Mouse (Mus musculus): ENCODE measurements around the gene 1700042G07Rik.

Gene 1700042G07Rik

DNA sequence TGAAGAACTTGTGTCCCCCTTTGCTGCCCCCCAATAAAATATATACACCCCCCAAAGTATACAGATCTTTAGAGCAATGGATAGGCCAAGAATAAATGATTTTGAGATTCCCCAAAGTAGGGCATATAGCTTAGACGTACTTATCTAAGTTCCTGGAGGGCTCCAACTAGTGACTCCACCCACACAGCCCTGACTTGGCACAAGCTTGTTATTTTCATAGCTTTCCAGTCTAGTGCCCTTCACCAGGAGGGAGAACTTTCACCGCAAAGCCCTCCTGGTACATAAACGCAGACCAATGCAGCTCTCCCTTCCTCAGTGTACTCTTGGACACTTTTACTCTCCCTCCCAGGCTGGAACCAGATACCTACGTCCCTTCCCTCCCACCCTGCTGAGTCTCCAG, 11.0 kb upstream of the 1700042G07Rik start:
- no peak for DNase-seq (ENCODE audit: low spot score in 2 of 2)

DNA sequence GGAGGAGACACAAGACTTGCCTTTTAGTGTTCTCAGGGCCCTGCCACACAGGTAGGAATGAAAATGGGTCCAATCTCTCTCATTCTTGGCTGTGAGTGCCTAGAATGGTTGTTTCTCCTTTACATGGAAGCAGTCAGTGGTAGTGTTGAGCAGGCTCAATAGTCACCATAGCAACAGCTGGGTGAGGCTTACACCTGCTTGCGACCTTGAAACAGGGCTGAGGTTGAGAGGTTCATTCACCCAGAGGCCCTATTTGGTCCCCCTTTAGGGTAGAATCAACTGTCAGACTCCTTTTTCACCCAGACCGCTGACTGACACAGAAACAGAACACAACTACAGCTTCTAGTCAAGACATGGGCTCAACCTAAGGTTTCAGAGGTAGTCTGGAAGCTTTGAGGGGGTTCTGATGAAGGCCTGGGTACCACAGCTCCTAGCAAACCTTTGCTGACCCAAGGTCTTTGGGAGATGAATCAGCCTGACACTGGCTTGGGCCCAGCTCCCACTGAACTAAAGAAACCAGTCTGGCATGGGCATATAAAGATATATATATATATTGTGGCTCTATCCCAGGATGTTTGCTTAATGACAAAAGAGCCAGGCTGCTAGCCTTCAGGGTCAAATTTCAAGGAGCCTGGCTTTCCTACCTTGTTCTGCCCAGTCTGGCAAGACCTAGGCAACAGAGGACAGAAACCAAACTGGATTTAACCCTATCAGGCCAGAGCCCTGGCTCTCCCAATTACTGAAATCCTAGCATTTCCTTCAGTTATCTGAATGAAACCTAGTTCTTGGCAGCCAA, 8.2 kb upstream of the 1700042G07Rik start:
- DNase-seq (ENCODE audit: low spot score in 2 of 2) = no peak

DNA sequence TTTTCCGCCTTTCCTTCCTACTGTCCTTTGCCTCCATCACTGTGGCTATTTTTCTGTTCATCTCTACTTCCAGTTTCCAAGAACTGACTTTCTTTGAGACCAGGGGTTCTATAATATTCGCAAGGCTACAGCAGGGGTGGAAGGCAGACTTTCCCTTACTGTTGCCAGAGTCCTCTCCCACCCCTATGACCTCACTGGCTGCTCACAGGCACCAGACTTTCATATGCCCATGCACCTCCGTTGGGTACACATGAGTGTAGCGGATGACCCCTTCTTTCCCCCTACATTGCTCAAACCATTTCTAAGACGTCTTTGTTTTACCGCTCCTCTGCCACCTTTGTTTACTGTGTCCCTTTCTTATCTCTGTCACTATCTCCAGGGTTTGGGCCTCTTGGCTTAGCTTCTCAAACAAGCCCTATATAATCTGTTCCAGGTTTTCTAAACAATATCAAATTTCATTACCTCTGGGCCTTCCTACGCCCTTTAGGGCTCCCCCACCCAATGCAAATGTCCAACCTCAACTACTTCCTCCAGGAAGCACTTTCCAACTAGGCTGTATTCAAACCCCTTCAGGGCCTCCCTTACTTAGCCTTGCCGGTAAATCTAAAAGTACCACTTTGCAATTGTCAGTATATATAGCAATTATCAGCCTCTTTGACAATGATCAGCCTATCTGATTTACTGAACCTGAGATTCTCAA, 7.3 kb upstream of the 1700042G07Rik start:
- no peak for DNase-seq (ENCODE audit: low spot score in 2 of 2)

DNA sequence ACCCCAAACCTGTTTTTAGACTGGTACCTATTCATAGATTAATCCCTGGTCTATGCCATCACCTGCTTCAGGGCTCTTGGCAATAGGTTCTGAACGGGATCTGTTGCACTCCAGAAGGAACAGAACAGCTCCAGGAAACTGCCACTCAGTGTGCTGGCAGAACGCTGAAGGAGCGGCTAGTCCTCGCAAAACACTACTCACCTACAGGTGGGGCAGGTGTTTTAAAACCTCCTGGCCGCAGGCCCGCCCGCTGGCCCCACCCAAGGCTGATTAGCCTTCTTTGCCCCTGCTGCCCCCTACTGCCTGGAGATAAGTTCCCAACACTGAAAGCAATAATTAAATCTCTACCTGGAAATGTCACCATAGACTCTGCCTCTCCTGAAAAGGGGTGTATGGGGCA, 5.8 kb upstream of the 1700042G07Rik start, which contains the start of gene Tspan1:
Gene Tspan1, minus strand, starts transcription at position 198 of the 400 bp plus-strand sequence.
- no peak for DNase-seq (ENCODE audit: low spot score in 2 of 2)

DNA sequence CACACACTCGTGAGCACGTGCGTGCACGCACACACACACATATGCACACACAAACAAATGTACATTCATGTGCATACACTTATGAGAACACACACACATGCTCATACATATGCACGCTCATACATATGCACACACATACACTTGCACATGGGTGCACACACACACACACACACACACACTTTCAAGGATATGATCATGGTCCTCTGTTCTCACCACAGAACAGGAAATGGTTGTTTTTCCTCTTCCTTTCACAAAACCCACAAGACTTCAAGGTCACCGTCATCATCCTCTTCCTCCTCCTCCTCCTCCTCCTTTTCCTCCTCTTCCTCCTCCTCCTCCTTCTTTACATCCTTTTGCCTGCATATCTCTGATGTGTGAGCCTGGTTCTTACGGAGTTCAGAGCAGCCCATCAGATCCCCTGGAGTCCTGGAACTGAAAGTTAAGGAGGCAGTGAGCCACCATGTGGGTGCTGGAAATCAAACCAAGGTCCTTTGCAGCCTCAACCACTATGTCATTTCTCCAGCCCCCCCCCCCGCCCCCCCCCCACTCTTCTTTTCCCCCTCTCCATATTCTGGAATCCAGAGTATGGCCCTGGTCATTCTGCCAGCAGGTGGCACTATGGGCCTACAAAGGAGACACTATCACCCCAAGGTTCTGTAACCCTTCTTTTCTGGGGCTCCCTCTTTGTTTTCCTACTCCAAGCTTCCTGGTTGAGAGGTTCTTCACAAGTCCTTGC, 4.4 kb upstream of the 1700042G07Rik start:
- peak in 1 of 2 experiments; percentile 68 for DNase-seq (ENCODE audit: low spot score in 2 of 2)

DNA sequence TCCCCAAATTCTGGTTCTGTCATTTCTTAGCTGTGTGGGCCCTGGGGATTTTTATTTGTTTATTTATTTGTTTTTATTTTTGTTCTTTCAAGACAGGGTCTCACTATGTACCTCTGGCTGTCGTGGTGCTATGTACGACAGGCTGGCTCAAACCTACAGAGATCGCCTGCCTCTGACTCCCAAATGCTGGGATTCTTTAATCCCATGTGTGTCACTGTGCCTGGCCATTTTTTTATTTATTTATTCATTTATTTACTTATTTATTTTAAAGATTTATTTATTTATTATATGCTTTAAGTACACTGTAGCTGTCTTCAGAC, 3.9 kb upstream of the 1700042G07Rik start:
- no peak for DNase-seq (ENCODE audit: low spot score in 2 of 2)

DNA sequence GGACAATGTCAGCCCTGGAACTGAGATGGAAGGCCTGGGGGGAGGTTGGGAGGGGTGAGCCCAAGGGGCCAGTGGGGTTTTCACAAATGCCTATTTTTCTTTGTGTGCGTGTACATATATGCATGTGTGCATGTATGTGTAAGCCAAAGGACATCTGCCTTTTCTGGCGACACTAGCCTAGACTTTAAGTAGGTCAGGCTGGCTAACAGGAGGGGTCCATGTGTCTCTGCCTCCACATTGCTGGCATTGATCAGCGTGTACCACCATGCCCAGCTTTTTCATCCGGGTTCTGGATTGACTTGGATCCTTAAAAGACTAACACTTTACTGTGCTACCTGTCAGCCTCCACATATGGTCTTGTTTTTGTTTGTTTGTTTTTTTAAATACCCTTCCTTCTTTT, 580 bp downstream of the 1700042G07Rik start:
- no peak for DNase-seq (ENCODE audit: low spot score in 2 of 2)

DNA sequence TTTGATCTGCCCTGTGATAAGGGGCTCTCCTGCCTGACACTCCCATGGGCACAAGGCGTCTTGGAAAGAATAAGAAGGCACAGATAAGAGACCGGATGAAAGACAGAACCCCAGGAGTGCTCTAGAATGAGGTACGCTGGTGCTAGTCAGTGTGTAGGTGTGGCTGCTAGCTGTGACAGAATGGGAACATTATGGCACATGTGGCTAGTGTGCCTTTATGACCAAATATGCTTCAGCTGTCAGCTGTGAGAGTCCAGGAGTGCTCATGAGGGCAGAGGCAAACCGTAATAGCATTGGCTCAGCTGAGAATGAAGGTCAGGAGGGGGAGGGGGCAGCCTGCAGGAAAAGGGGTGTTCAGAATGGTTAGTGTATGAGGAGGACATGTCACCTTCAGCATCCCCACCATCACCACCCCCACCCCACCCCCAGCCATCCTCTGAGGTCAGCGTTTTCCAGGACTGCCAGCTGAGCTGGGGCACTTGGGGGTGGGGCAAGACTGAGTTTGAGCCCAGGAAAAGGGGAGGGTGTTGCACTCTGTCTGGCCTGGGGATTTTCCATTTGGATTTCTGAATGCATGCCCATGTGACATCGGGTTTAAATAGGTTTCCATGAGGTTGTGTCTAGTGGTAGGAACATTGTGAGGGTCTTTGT, 1.4 kb downstream of the 1700042G07Rik start:
- DNase-seq (ENCODE audit: low spot score in 2 of 2) = no peak

DNA sequence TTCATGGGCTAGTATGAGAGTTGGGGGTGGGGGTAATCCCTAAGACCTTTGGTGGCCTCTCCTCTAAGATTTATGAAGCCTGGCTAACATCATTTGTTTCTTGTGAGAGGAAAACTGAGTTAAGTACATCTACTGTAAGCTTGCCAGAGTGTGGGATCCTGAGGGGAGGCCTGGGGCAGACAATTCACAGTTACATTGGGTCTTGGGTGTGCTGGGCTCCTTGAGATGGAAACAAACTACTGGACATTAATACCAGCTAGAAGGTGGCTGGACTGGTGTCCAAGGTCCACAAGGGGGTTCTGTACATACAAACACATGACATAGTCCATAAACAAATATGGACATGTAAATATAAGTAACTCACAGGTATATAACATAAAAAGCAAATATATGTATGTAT, 2.0 kb downstream of the 1700042G07Rik start:
- DNase-seq (ENCODE audit: low spot score in 2 of 2) = no peak

DNA sequence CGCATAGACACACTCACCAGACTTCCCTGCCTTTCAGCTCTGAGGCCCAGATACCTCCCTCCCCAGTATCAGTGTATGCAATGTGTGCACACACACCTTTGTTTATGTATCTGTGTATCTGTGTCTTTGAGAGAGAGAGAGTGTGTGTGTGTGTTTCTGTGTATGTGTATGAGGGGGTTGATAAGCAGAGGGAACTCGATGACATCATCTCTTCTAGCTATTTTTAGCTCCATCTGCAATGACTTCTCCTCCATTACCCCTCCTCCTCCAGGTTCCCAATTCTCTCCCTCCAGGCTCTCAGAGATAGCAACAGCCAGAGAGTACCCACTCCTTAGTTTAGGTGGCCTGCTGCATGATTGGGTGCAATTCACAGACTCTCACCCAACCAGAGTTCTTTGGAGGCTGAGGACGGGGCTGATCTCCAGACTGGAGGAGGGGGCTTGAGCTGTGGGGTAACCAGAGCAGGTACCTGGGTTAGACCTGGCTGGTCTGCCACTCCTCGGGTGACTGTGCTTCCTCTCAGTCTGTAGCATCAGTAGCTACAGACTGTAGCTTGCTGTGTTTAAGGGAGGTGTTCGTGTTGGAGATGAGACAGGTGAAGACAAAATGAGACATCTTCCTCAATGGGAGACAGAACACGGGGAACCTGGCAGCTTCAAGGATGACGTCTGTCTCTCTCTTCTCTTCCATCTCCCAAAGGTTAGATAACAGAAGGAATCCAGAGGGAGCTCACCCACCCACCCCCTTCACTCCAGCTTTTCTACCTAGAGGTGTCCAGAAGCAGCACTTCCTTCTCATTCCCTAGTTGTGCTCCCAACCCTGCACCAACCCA, 2.8 kb downstream of the 1700042G07Rik start:
- peak in 1 of 2 experiments; percentile 66 for DNase-seq (ENCODE audit: low spot score in 2 of 2)

DNA sequence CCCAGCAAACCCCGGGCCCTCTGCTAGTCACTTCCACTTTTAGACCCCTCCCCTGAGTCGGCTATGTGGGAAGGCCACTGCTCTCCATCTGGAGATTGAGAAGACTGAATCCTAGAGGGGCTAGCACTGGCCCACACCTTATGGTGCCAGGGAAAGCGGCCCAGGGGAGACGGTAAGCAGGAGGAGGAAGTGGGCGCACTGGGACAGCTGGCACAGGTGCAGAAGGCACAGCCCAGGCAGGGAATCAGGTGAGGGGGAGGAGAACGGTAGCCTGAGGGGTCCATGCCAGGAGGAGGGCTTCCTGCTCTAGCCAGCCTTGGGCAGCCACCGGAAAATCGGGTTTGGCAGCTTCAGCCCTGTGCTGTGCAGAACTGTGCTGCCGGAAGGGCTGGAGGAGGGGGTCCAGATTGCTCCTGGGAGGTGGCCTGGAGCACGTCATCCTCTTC, 3.4 kb downstream of the 1700042G07Rik start:
- DNase-seq (ENCODE audit: low spot score in 2 of 2) = peak; percentile 48 to 70

DNA sequence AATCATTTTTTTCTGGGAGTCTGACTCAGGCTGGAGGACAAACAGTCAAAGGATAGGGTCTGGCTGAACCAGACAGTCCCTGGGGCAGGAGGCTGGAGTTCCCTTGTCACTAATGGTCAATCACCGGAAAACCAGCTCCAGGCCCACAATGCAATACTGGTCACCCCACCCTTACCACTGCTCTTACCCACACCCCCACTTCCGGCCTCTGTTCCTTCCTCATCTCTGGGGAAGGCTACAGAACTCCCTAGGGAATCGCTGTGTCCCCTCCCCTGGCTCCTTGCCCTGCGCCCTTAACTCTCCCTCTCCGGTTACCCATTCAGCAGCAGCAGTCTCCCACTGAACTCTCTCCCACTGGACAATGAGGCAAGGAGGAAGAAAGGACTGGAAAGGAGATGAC, 4.0 kb downstream of the 1700042G07Rik start:
- DNase-seq (ENCODE audit: low spot score in 2 of 2) = no peak

DNA sequence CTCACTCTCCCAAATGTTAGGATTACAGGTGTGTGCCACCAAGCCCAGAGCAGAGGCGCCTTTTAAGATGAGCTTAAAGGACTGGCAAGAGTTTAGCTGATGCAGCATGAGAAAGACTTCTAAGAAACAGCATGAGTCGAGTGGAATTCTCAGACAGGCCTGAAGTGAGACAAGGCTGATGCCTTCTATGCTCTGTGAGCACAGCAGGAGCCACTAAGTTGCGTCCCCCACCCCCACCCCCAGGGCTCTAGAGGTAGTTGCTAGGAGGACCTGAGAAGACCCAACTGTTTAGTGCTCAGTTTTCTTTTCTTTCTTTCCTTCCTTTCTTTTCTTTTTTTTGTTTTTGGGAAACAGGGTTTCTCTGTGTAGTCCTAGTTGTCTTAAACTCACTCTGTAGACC, 8.9 kb downstream of the 1700042G07Rik start:
- no peak for DNase-seq (ENCODE audit: low spot score in 2 of 2)

DNA sequence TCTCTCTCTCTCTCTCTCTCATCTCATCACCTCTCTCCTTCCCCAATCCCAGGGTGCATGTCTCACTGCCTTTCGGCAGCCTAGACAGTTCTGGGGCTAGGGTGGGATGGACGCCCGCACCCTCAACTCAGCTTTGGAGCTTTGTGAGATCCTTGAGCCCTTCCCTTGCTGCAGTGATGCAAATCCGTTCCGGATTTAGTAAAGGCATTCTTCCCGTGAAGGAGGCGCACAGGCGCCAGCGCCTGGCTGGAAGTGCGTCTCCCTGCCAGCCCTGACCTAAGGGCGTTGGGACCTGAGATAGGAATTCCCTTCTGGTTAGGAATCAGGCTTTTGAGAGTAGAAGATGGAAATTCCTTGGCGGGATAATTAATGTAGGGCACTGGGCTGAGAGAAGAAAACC, 9.6 kb downstream of the 1700042G07Rik start:
- DNase-seq (ENCODE audit: low spot score in 2 of 2) = no peak

DNA sequence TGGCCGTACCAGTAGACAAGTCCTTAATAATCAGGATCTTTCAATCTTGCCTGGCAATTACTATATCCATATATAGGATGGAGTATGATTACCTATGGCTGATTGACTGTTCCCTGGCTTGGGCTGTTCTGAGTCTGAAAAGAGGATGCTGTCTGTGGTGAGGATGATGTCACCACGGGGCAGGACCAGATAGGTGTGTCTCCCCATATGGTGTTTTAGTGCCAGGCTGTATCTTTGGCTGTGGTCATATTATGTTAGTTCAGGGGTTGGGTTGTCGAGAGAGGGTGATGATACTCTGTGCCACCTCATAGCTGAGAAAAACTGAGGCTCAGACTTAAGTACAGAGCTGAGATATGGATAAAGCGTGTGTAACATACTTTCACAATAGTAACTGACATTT, 11.9 kb downstream of the 1700042G07Rik start:
- no peak for DNase-seq (ENCODE audit: low spot score in 2 of 2)

DNA sequence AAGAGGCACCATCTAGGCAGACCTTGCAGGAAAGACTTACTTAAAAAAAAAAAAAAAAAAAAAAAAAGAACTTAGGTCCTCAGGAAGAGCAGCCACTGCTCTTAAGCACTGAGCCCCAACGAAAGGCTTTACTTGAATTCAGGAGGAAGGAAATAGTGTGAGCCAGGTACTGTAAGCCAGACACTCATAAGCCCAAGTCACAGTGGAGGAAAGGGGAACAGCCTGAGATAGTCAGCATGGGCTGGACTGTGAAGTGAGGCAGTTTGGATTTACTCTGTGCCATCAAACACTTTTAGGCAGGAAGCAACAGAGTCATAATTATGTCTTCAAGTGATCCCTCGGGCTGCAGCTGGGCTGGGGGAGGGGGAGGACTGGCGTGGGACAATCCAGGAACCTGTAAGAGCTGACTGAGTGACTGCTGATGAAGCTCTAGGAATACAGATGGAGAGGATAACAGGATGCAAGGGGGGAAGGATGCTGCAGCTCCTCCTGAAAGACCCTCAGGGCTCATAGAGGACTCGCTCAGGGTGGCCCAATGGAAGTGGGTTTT, 19.2 kb downstream of the 1700042G07Rik start:
- DNase-seq (ENCODE audit: low spot score in 2 of 2) = no peak

DNA sequence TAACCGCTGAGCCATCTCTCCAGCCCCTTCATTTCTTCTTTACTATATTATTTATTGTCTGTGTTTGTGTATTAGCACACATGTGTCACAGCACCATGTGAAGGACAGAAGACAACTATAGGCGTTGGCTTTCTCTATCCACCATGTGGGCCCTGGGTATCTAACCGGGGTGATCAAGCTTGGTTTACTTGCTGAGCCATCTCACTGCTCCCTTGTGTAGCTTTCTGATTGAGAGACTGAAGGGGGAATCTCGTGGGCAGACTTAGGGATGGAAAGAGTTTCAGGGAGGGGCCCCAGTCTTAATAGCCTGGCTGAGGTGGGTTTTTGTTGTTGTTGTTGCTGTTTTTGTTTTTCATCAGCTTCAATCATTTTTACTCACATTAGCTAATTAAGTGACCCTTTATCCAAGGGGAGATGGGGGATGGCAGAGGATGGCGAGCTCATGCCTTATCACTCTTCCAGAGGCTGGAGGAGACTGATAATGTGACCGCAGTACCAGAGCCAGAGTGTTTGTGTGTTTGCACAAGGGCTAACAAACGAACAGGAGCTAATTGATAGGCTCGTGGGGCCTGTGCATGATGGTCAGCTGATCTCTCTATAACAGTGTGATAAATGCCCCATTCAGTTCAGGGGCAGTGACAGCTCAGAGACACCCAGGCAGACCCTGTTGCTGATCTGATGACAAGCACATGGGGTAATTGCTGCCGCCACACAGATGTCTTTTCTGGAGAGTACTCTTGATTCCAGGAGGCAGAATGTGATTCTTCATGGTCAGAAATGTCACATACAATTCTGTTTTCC, 20.6 kb downstream of the 1700042G07Rik start:
- no peak for DNase-seq (ENCODE audit: low spot score in 2 of 2)

DNA sequence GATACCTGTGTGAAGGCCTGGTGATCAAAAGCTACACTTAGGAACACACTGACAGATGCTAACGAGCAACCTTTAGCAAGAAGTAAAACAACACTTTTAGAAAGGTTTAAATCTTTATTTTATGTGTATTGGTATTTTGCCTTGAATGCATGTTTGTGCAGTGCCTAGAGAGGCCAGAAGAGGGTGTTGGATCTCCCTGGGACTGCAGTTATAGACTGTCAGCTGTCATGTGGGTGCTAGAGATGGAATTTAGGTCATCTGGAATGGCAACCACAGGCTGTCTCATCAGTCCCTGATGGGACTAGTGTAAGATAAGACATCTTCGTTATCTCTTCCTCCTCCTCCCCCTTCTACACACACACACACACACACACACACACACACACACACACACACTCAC, 25.2 kb downstream of the 1700042G07Rik start:
- no peak for DNase-seq (ENCODE audit: low spot score in 2 of 2)

DNA sequence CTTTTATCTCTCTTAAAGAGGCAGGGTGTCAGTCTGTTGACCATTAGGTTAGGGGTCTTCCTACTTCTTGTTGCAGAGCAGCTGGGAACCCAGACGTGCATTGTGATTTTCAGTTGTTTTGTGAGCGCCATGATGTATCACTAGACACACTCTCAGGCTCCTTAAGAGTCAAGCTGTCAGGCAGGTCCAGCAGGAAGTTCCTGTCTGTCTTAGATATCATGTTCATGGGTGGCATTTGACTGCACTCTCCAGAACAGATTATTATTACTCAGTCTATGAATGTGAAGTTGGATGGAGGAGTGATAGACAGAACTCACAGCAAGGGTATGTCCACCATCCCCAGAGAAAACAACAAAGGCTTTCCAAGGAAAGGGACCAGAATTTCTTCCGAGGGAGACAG, 31.2 kb downstream of the 1700042G07Rik start:
- DNase-seq (ENCODE audit: low spot score in 2 of 2) = no peak

DNA sequence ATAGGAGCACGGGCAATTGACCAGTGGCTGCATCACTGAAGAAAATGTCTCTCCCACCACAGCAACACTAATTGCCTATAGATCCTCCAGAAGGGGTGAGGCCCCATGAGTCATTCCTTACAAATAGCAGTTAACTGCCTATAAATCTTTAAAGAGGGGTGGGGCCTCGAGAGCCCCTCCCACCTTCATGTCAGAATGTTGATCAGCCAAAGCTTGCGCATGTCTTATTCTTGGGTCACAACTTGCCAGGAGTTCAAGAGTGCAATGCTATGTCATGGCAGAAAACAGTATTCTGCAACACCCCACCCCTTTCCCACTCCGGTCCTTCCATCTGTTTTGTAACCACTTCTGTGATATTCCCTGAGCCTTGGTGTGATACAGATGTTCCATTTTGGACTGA, 33.4 kb downstream of the 1700042G07Rik start:
- DNase-seq (ENCODE audit: low spot score in 2 of 2) = no peak
